Mouse (Mus musculus): ENCODE measurements around the gene Cfdp1. TPM values are rescaled to one million over a fixed set of nuclear protein-coding genes. Genes with fewer than 3 reads are reported as not detected.

Gene Cfdp1
- polyA plus RNA-seq, 1 experiment from 2014 or later, result 144 TPM

DNA sequence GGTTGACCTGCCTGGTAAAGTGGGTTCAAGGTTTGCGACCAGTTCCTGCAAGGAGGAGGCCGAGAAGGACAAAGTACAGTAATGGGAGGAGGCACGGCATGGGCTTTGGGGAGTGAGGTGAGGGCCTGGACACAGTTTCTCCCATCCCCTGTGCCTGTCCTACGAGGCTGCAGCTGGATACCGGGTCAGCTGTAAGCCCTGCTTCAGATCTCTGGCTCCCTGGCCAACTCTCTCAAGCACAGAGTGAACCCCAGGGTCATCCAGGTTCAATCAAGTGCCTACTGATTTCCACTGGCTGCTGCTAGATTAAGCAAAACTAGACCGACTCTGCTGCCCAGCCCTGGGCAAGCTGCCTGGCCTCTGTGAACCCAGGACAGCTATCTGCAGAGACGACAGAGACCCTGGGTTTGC, 113.8 kb downstream of the Cfdp1 start:
- Histone ChIP-seq H3K4me3 (no peak overlapping the region), H3K36me3 (peaks cover 11% of the 10 kb centered on the region), H3K9me3 (replicated peaks) (no peaks in the 10 kb centered on the region), H3K4me1 (replicated peaks) (peaks cover 83% of the 10 kb centered on the region), H3K27ac (ENCODE audit: poor library complexity, severe bottlenecking) (peak overlapping the region; percentile 44), H3K27me3 (replicated peaks) (no peaks in the 10 kb centered on the region), H3K4me2 (peak overlapping the region; percentile 72; the same call in 1 of the 2 replicates), H3K9ac (peak overlapping the region; percentile 53)
- ATAC-seq (ENCODE audit: insufficient number of reproducible peaks, low FRiP score), result no peak
- 60% methylated on average over 7 of the region's 7 CpGs for WGBS

GRCm38 (mm10) chr8:111739604-111740003, 114.5 kb downstream of the Cfdp1 start:
- peaks cover 11% of the 10 kb centered on the region for H3K36me3 ChIP-seq
- no peak overlapping the region for H3K4me2 ChIP-seq
- ATAC-seq (ENCODE audit: insufficient number of reproducible peaks, low FRiP score), result no peak
- H3K27me3 ChIP-seq (replicated peaks), result no peaks in the 10 kb centered on the region
- H3K4me3 ChIP-seq, result no peak overlapping the region
- no peak overlapping the region for H3K27ac ChIP-seq (ENCODE audit: poor library complexity, severe bottlenecking)
- H3K9ac ChIP-seq, result peak overlapping the region; percentile 53; the same call in 1 of the 2 replicates
- H3K9me3 ChIP-seq (replicated peaks), result no peaks in the 10 kb centered on the region
- WGBS, result 45% methylated on average over 7 of the region's 7 CpGs
- peaks cover 83% of the 10 kb centered on the region for H3K4me1 ChIP-seq (replicated peaks)

DNA sequence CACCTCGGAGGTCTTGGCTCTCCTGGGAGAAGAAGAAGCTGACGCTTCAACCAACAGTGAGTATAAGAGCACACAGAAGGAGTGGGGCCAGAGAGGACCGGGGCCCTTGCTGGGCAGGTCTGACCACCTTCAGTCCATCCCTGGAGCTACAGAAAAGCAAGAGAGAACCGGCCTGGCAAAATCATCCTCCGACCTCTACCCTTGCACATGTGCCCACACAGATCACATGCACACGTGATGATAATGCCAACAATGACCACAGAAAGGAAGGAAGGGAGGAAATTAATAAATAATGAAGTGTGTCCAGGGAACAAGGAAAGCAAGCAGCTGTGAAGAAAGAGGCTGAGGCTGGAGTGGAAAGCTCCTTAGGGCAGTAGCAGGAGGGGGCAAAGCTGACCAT, 115.2 kb downstream of the Cfdp1 start:
- Histone ChIP-seq H3K4me1 (replicated peaks) (peaks cover 83% of the 10 kb centered on the region), H3K36me3 (peaks cover 11% of the 10 kb centered on the region), H3K9ac (no peak overlapping the region), H3K27me3 (replicated peaks) (no peaks in the 10 kb centered on the region), H3K4me3 (no peak overlapping the region), H3K27ac (ENCODE audit: poor library complexity, severe bottlenecking) (no peak overlapping the region), H3K9me3 (replicated peaks) (no peaks in the 10 kb centered on the region), H3K4me2 (no peak overlapping the region)
- 73% methylated on average over 6 of the region's 6 CpGs for WGBS
- ATAC-seq (ENCODE audit: insufficient number of reproducible peaks, low FRiP score), result no peak

- 38% methylated on average over 7 of the region's 7 CpGs for WGBS
- no peak for ATAC-seq (ENCODE audit: insufficient number of reproducible peaks, low FRiP score)
- Histone ChIP-seq H3K4me3 (no peak overlapping the region), H3K9ac (peak overlapping the region; percentile 51), H3K9me3 (replicated peaks) (no peaks in the 10 kb centered on the region), H3K36me3 (peaks cover 11% of the 10 kb centered on the region), H3K4me2 (0 out of 2 replicates have a peak overlapping the region, but pooled peaks have one; percentile 39), H3K27ac (ENCODE audit: poor library complexity, severe bottlenecking) (peak overlapping the region; percentile 93), H3K4me1 (replicated peaks) (peaks cover 86% of the 10 kb centered on the region), H3K27me3 (replicated peaks) (no peaks in the 10 kb centered on the region)
These were observed 117.8 kb downstream of the Cfdp1 start for GRCm38 (mm10) chr8:111736321-111736720.

- Histone ChIP-seq H3K27me3 (replicated peaks) (no peaks in the 10 kb centered on the region), H3K9ac (peak overlapping the region; percentile 51), H3K9me3 (replicated peaks) (no peaks in the 10 kb centered on the region), H3K36me3 (peaks cover 11% of the 10 kb centered on the region), H3K27ac (ENCODE audit: poor library complexity, severe bottlenecking) (peak overlapping the region; percentile 93), H3K4me2 (peak overlapping the region; percentile 39), H3K4me3 (no peak overlapping the region), H3K4me1 (replicated peaks) (peaks cover 86% of the 10 kb centered on the region)
- 53% methylated on average over 4 of the region's 4 CpGs for whole genome bisulfite sequencing
- ATAC-seq (ENCODE audit: insufficient number of reproducible peaks, low FRiP score), result no peak
These were observed 118.3 kb downstream of the Cfdp1 start for GRCm38 (mm10) chr8:111735791-111736190.

- peaks cover 86% of the 10 kb centered on the region for H3K4me1 ChIP-seq (replicated peaks)
- no peak for ATAC-seq (ENCODE audit: insufficient number of reproducible peaks, low FRiP score)
- WGBS, result 31% methylated on average over 8 of the region's 8 CpGs
- peaks cover 11% of the 10 kb centered on the region for H3K36me3 ChIP-seq
- peak overlapping the region; percentile 93 for H3K27ac ChIP-seq (ENCODE audit: poor library complexity, severe bottlenecking)
- peak overlapping the region; percentile 39 for H3K4me2 ChIP-seq
- peak overlapping the region; percentile 51 for H3K9ac ChIP-seq
- no peaks in the 10 kb centered on the region for H3K27me3 ChIP-seq (replicated peaks)
- no peaks in the 10 kb centered on the region for H3K9me3 ChIP-seq (replicated peaks)
- H3K4me3 ChIP-seq, result no peak overlapping the region
These were observed 118.7 kb downstream of the Cfdp1 start for GRCm38 (mm10) chr8:111735335-111735761.

GRCm38 (mm10) chr8:111734244-111734960, 119.7 kb downstream of the Cfdp1 start:
- peak overlapping the region; percentile 98; the same call in 1 of the 2 replicates for H3K9ac ChIP-seq
- WGBS, result 51% methylated on average over 6 of the region's 6 CpGs
- peak overlapping the region; percentile 93 for H3K27ac ChIP-seq (ENCODE audit: poor library complexity, severe bottlenecking)
- H3K9me3 ChIP-seq (replicated peaks), result no peaks in the 10 kb centered on the region
- no peak overlapping the region for H3K4me3 ChIP-seq
- H3K27me3 ChIP-seq (replicated peaks), result no peaks in the 10 kb centered on the region
- H3K36me3 ChIP-seq, result peaks cover 6% of the 10 kb centered on the region
- H3K4me2 ChIP-seq, result peak overlapping the region; percentile 93
- ATAC-seq (ENCODE audit: insufficient number of reproducible peaks, low FRiP score), result no peak
- H3K4me1 ChIP-seq (replicated peaks), result peaks cover 86% of the 10 kb centered on the region

DNA sequence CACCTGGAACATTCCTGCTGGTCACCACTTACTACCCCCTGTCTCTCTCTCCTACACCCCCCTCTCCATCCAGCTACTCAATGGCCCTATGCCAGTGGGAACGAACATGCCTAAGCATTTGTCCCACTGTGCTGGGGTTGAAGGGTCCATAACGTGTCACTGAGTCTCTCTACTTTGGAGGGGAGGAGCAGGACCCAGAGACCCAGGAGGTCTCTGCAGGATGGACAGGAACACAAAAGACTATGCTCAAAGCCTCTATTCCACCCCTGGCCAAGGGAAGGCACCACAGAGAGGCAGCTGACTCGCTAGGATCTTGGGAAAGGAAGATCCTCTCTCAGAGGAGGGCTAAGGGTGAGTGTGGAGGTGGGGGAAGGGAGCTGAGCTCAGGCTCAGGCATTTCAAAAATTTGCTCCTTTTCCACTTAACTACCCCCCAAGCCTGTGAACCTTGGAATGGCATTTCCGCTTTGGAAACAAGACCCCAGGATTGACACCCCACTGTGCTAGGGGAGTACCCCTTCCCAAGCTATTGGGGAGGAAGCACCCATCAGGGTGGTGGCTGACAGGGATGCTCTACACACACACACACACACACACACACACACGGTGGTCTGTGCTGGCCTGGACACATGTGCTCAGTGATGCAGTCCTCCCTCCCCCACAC, 120.4 kb downstream of the Cfdp1 start:
- peaks cover 5% of the 10 kb centered on the region; the same call in 1 of the 2 replicates for H3K36me3 ChIP-seq
- peak overlapping the region; percentile 93 for H3K4me2 ChIP-seq
- peak overlapping the region; percentile 93 for H3K27ac ChIP-seq (ENCODE audit: poor library complexity, severe bottlenecking)
- no peak for ATAC-seq (ENCODE audit: insufficient number of reproducible peaks, low FRiP score)
- no peaks in the 10 kb centered on the region for H3K9me3 ChIP-seq (replicated peaks)
- WGBS, result 11% methylated on average over 5 of the region's 5 CpGs
- H3K27me3 ChIP-seq (replicated peaks), result no peaks in the 10 kb centered on the region
- H3K4me3 ChIP-seq, result no peak overlapping the region
- H3K4me1 ChIP-seq (replicated peaks), result peaks cover 86% of the 10 kb centered on the region
- H3K9ac ChIP-seq, result peak overlapping the region; percentile 98

GRCm38 (mm10) chr8:111732406-111733085, 121.5 kb downstream of the Cfdp1 start:
- Histone ChIP-seq H3K4me3 (peak overlapping the region; percentile 96), H3K36me3 (peaks cover 3% of the 10 kb centered on the region; the same call in 1 of the 2 replicates), H3K27me3 (replicated peaks) (no peaks in the 10 kb centered on the region), H3K27ac (ENCODE audit: poor library complexity, severe bottlenecking) (peak overlapping the region; percentile 93), H3K4me1 (replicated peaks) (peaks cover 93% of the 10 kb centered on the region), H3K4me2 (peak overlapping the region; percentile 93), H3K9me3 (replicated peaks) (no peaks in the 10 kb centered on the region), H3K9ac (peak overlapping the region; percentile 98)
- WGBS, result 20% methylated on average over 10 of the region's 10 CpGs
- no peak for ATAC-seq (ENCODE audit: insufficient number of reproducible peaks, low FRiP score)

- H3K4me1 ChIP-seq (replicated peaks), result peaks cover 93% of the 10 kb centered on the region
- ATAC-seq (ENCODE audit: insufficient number of reproducible peaks, low FRiP score), result peak; percentile 92
- WGBS, result 0% methylated on average over 39 of the region's 41 CpGs
- peak overlapping the region; percentile 93 for H3K4me2 ChIP-seq
- no peaks in the 10 kb centered on the region for H3K27me3 ChIP-seq (replicated peaks)
- peak overlapping the region; percentile 98 for H3K9ac ChIP-seq
- H3K9me3 ChIP-seq (replicated peaks), result no peaks in the 10 kb centered on the region
- no peaks in the 10 kb centered on the region for H3K36me3 ChIP-seq
- peak overlapping the region; percentile 93 for H3K27ac ChIP-seq (ENCODE audit: poor library complexity, severe bottlenecking)
- H3K4me3 ChIP-seq, result peak overlapping the region; percentile 96
These were observed 122.1 kb downstream of the Cfdp1 start for GRCm38 (mm10) chr8:111732004-111732403.

All from heart, embryonic 12.5 days (tissue).